1 mouse cellular context compared by ENCODE assay signal in the genomic region with DNA sequence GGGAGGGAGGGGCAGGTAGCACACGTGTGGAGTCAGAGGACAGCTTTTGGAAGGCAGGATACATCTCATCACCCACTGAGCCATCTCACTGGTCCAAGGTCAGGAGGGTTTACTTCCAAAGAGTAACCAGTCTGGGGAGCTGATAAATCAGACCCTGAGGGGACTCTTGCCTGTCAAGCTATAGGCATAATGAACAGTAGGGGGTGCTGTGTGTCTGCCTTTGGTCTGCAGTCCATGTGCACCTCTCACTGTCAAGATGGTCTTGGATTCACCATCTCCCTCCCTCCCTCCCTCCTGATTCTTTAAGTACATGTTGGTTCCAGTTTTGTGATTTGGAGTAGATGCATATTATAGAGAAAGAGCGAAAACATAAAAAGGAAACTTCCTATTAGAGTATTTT.
TF ChIP-seq lines count a peak whose summit lies in the region.

No protein-coding gene starts in this region.

TF ChIP-seq in CH12.LX, 34 proteins besides CTCF, POLR2A, EP300 and RAD21:
- TF ChIP-seq TCF12 (IDR thresholded peaks at IDR 0.05; ENCODE audit: low read depth, low read length) (no peak), NRF1 (IDR thresholded peaks at IDR 0.05; ENCODE audit: low read depth, low read length) (no peak), MAX (IDR thresholded peaks at IDR 0.05; ENCODE audit: low read length) (peak; percentile 76), CHD2 (IDR thresholded peaks at IDR 0.05; ENCODE audit: low read length) (no peak), NELFE (IDR thresholded peaks at IDR 0.05; ENCODE audit: low read depth, low read length) (no peak), ZKSCAN1 (IDR thresholded peaks at IDR 0.05; ENCODE audit: borderline replicate concordance, low read depth, low read length) (no peak), POLR2AphosphoS2 (IDR thresholded peaks at IDR 0.05; ENCODE audit: low read depth, low read length) (no peak), ETS1 (conservative IDR thresholded peaks at IDR 0.05; ENCODE audit: low read depth, low read length) (no peak), IRF4 (IDR thresholded peaks at IDR 0.05; ENCODE audit: low read depth, low read length) (no peak), MXI1 (IDR thresholded peaks at IDR 0.05; ENCODE audit: low read depth, low read length) (peak; percentile 66; the same call in 1 of the 2 replicates), RCOR1 (conservative IDR thresholded peaks at IDR 0.05; ENCODE audit: low read depth, low read length) (no peak), ZC3H11A (IDR thresholded peaks at IDR 0.05; ENCODE audit: low read depth, low read length) (no peak), BHLHE40 (IDR thresholded peaks at IDR 0.05; ENCODE audit: low read depth, low read length) (no peak), SMC3 (IDR thresholded peaks at IDR 0.05; ENCODE audit: low read depth, low read length) (peak; percentile 78), ZMIZ1 (IDR thresholded peaks at IDR 0.05; ENCODE audit: low read depth, low read length) (no peak), JUND (conservative IDR thresholded peaks at IDR 0.05; ENCODE audit: low read depth, low read length) (no peak), CHD1 (IDR thresholded peaks at IDR 0.05; ENCODE audit: low read depth, low read length) (no peak), SIN3A (IDR thresholded peaks at IDR 0.05; ENCODE audit: low read length) (no peak), MAZ (IDR thresholded peaks at IDR 0.05; ENCODE audit: low read depth, low read length) (no peak), UBTF (IDR thresholded peaks at IDR 0.05; ENCODE audit: low read depth, low read length) (no peak), MAFK (IDR thresholded peaks at IDR 0.05; ENCODE audit: insufficient replicate concordance, low read length) (no peak), ZNF384 (IDR thresholded peaks at IDR 0.05; ENCODE audit: low read depth, low read length) (no peak), ELF1 (IDR thresholded peaks at IDR 0.05; ENCODE audit: low read depth, low read length) (no peak), PAX5 (IDR thresholded peaks at IDR 0.05; ENCODE audit: low read length) (no peak), MEF2A (IDR thresholded peaks at IDR 0.05; ENCODE audit: borderline replicate concordance, low read depth, low read length) (no peak), JUN (IDR thresholded peaks at IDR 0.05; ENCODE audit: insufficient read depth, low read depth, low read length) (no peak), MYC (IDR thresholded peaks at IDR 0.05; ENCODE audit: low read depth, low read length) (peak; percentile 97), GABPA (IDR thresholded peaks at IDR 0.05; ENCODE audit: insufficient replicate concordance, low read depth, low read length) (no peak)
